Mouse (Mus musculus) myocyte (in vitro differentiated cells): ENCODE measurements at regions not wholly inside any gene's neighbourhood (a gene's known extent, or its start where the extent isn't known, plus 50 kb on each side); places are given as distances from the start of the nearest gene placed in this dataset.

ENCODE experiments used
- E2F4 ChIP-seq: IDR thresholded peaks from one replicate; pipeline ENCODE4 v1.6.1; 2011; ENCODE audit warnings: mild to moderate bottlenecking, control low read depth, moderate library complexity; ENCODE audit not compliant: insufficient read depth
- MAX ChIP-seq: IDR thresholded peaks from one replicate; pipeline ENCODE4 v1.6.1; 2011; ENCODE audit warnings: low read depth, mild to moderate bottlenecking, control low read depth
- MYOG ChIP-seq, 3 experiments: IDR thresholded peaks; one replicate each; pipeline ENCODE4 v1.6.1; 2011; ENCODE audit warnings: control low read depth in 2 of 3, low read depth in 2 of 3, mild to moderate bottlenecking in 2 of 3; ENCODE audit not compliant: insufficient read length in 2 of 3, control insufficient read depth in 1 of 3, insufficient read depth in 1 of 3
- POLR2A ChIP-seq: IDR thresholded peaks from one replicate; pipeline ENCODE4 v1.6.1; 2011; ENCODE audit warnings: low read depth, mild to moderate bottlenecking, control low read depth, moderate library complexity; ENCODE audit not compliant: insufficient read length
- POLR2AphosphoS2 ChIP-seq: IDR thresholded peaks from one replicate; pipeline ENCODE4 v1.6.1; 2011; ENCODE audit warnings: low read depth, control low read depth; ENCODE audit not compliant: insufficient read length
- USF1 ChIP-seq: IDR thresholded peaks from one replicate; pipeline ENCODE4 v1.6.1; 2011; ENCODE audit warnings: low read depth, mild to moderate bottlenecking, control low read depth, moderate library complexity

DNA sequence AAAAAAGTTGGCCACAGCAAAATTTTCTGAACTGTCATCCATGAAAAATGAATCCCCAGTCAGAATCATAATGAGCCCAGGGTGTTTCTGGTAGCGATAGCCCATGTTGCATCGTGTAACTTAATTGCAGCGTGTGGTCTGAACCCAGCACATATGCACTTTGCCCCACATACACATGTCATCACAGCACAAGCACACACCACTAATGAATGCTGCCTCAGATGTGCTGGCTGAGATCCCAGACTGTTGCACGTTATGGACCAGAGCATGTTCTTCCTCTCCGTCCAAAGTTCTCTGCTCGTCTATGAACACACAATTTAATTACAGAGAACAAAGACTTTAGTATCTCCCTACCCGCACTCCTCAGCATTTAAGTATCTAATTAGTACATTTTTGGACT lies 61.5 kb upstream of the Bmper start:
- no peak for TF ChIP-seq E2F4
- TF ChIP-seq POLR2AphosphoS2: no peak
- TF ChIP-seq MYOG (IDR thresholded peaks at IDR 0.05; ENCODE audit: control insufficient read depth in 1 of 3, insufficient read depth in 1 of 3, insufficient read length in 2 of 3, low read depth in 2 of 3): no peak
- TF ChIP-seq POLR2A: no peak
- TF ChIP-seq USF1: no peak
- TF ChIP-seq MAX: no peak
